Mouse (Mus musculus): ENCODE measurements at regions not wholly inside any gene's neighbourhood (a gene's known extent, or its start where the extent isn't known, plus 50 kb on each side); places are given as distances from the start of the nearest gene placed in this dataset.

GRCm38 (mm10) chr3:128067861-128068260 is 171.7 kb upstream of the Fam241a start:
- no peak for TF ChIP-seq POLR2A (IDR thresholded peaks at IDR 0.05; ENCODE audit: borderline replicate concordance, extremely low read depth, insufficient read depth, insufficient read length)
- no peaks in the 10 kb centered on the region for H3K4me1 ChIP-seq (ENCODE audit: control insufficient read depth, insufficient read depth, low read length)
- no peak overlapping the region for H3K4me2 ChIP-seq (replicated peaks; ENCODE audit: low read depth, low read length, severe bottlenecking)
- no peaks in the 10 kb centered on the region for H3K27me3 ChIP-seq (ENCODE audit: control insufficient read depth, insufficient read depth, low read length)
- H3K4me3 ChIP-seq (replicated peaks; ENCODE audit: low read length) = no peak overlapping the region
- no peaks in the 10 kb centered on the region for H3K9me3 ChIP-seq (ENCODE audit: control insufficient read depth, low read length)
- no peak for ATAC-seq (ENCODE audit: low FRiP score, low read depth)
- 68% methylated on average over 4 of the region's 4 CpGs for WGBS
- no peak overlapping the region for H3K9ac ChIP-seq (ENCODE audit: low read depth, low read length, severe bottlenecking)
- no peak for DNase-seq (ENCODE audit: low spot score)
- no peak overlapping the region for H3K27ac ChIP-seq (replicated peaks; ENCODE audit: low read depth, low read length)
- H3K36me3 ChIP-seq (ENCODE audit: control insufficient read depth, insufficient read depth, low read length) = no peaks in the 10 kb centered on the region

- no peak for ATAC-seq (ENCODE audit: low FRiP score, low read depth)
- 69% methylated on average over 9 of the region's 9 CpGs for WGBS
Measured at GRCm38 (mm10) chr3:128054031-128054430, 157.9 kb upstream of the Fam241a start.

GRCm38 (mm10) chr3:128043709-128044108 is 147.6 kb upstream of the Fam241a start:
- no peaks in the 10 kb centered on the region for H3K36me3 ChIP-seq (ENCODE audit: control insufficient read depth, insufficient read depth, low read length)
- 81% methylated on average over 3 of the region's 3 CpGs for WGBS
- DNase-seq (ENCODE audit: low spot score) (no peak), ATAC-seq (ENCODE audit: low FRiP score, low read depth) (no peak)
- no peak overlapping the region for H3K27ac ChIP-seq (replicated peaks; ENCODE audit: low read depth, low read length)
- H3K9me3 ChIP-seq (ENCODE audit: control insufficient read depth, low read length) = no peaks in the 10 kb centered on the region
- H3K27me3 ChIP-seq (ENCODE audit: control insufficient read depth, insufficient read depth, low read length) = no peaks in the 10 kb centered on the region
- H3K4me1 ChIP-seq (ENCODE audit: control insufficient read depth, insufficient read depth, low read length) = peaks cover 6% of the 10 kb centered on the region; the same call in 1 of the 2 replicates
- H3K4me2 ChIP-seq (replicated peaks; ENCODE audit: low read depth, low read length, severe bottlenecking) = no peak overlapping the region
- H3K9ac ChIP-seq (ENCODE audit: low read depth, low read length, severe bottlenecking) = no peak overlapping the region
- H3K4me3 ChIP-seq (replicated peaks; ENCODE audit: low read length) = no peak overlapping the region
- TF ChIP-seq POLR2A (IDR thresholded peaks at IDR 0.05; ENCODE audit: borderline replicate concordance, extremely low read depth, insufficient read depth, insufficient read length) = no peak

More at GRCm38 (mm10) chr3:128054031-128054430, 157.9 kb upstream of the Fam241a start:
- Histone ChIP-seq H3K27ac (replicated peaks; ENCODE audit: low read depth, low read length) (no peak overlapping the region), H3K4me2 (replicated peaks; ENCODE audit: low read depth, low read length, severe bottlenecking) (no peak overlapping the region), H3K9ac (ENCODE audit: low read depth, low read length, severe bottlenecking) (no peak overlapping the region), H3K4me1 (ENCODE audit: control insufficient read depth, insufficient read depth, low read length) (no peaks in the 10 kb centered on the region), H3K4me3 (replicated peaks; ENCODE audit: low read length) (no peak overlapping the region), H3K27me3 (ENCODE audit: control insufficient read depth, insufficient read depth, low read length) (no peaks in the 10 kb centered on the region), H3K9me3 (ENCODE audit: control insufficient read depth, low read length) (no peaks in the 10 kb centered on the region), H3K36me3 (ENCODE audit: control insufficient read depth, insufficient read depth, low read length) (no peaks in the 10 kb centered on the region)
- peak; percentile 40 for DNase-seq (ENCODE audit: low spot score)
- no peak for TF ChIP-seq POLR2A (IDR thresholded peaks at IDR 0.05; ENCODE audit: borderline replicate concordance, extremely low read depth, insufficient read depth, insufficient read length)

- peaks cover 6% of the 10 kb centered on the region; the same call in 1 of the 2 replicates for H3K4me1 ChIP-seq (ENCODE audit: control insufficient read depth, insufficient read depth, low read length)
- no peak for TF ChIP-seq POLR2A (IDR thresholded peaks at IDR 0.05; ENCODE audit: borderline replicate concordance, extremely low read depth, insufficient read depth, insufficient read length)
- no peaks in the 10 kb centered on the region for H3K9me3 ChIP-seq (ENCODE audit: control insufficient read depth, low read length)
- ATAC-seq (ENCODE audit: low FRiP score, low read depth) = peak; percentile 51; the same call in 1 of the 2 replicates
- no peak overlapping the region for H3K4me3 ChIP-seq (replicated peaks; ENCODE audit: low read length)
- no peak overlapping the region for H3K27ac ChIP-seq (replicated peaks; ENCODE audit: low read depth, low read length)
- H3K9ac ChIP-seq (ENCODE audit: low read depth, low read length, severe bottlenecking) = no peak overlapping the region
- no peak overlapping the region for H3K4me2 ChIP-seq (replicated peaks; ENCODE audit: low read depth, low read length, severe bottlenecking)
- DNase-seq (ENCODE audit: low spot score) = peak; percentile 38
- no peaks in the 10 kb centered on the region for H3K27me3 ChIP-seq (ENCODE audit: control insufficient read depth, insufficient read depth, low read length)
- WGBS = 48% methylated on average over 12 of the region's 12 CpGs
- H3K36me3 ChIP-seq (ENCODE audit: control insufficient read depth, insufficient read depth, low read length) = no peaks in the 10 kb centered on the region
Measured at GRCm38 (mm10) chr3:128040407-128041115, 144.4 kb upstream of the Fam241a start.

- Histone ChIP-seq H3K9ac (ENCODE audit: low read depth, low read length, severe bottlenecking) (no peak overlapping the region), H3K27me3 (ENCODE audit: control insufficient read depth, insufficient read depth, low read length) (no peaks in the 10 kb centered on the region), H3K27ac (replicated peaks; ENCODE audit: low read depth, low read length) (no peak overlapping the region), H3K4me2 (replicated peaks; ENCODE audit: low read depth, low read length, severe bottlenecking) (no peak overlapping the region), H3K36me3 (ENCODE audit: control insufficient read depth, insufficient read depth, low read length) (no peaks in the 10 kb centered on the region), H3K4me3 (replicated peaks; ENCODE audit: low read length) (no peak overlapping the region), H3K4me1 (ENCODE audit: control insufficient read depth, insufficient read depth, low read length) (peaks cover 6% of the 10 kb centered on the region; the same call in 1 of the 2 replicates), H3K9me3 (ENCODE audit: control insufficient read depth, low read length) (no peaks in the 10 kb centered on the region)
- no peak for TF ChIP-seq POLR2A (IDR thresholded peaks at IDR 0.05; ENCODE audit: borderline replicate concordance, extremely low read depth, insufficient read depth, insufficient read length)
- ATAC-seq (ENCODE audit: low FRiP score, low read depth) = peak; percentile 51; the same call in 1 of the 2 replicates
- DNase-seq (ENCODE audit: low spot score) = peak; percentile 15
- WGBS = 28% methylated on average over 5 of the region's 5 CpGs
Measured at GRCm38 (mm10) chr3:128039185-128039584, 143.1 kb upstream of the Fam241a start.
